Mouse (Mus musculus): Measurements from ENCODE around the gene Lefty2.

GRCm38 (mm10) chr1:180875126-180875525, 17.8 kb upstream of the Lefty2 start:
- TF ChIP-seq POLR2A (IDR thresholded peaks at IDR 0.05; ENCODE audit: insufficient read depth, low read depth, low read length) (no peak), CTCF (IDR thresholded peaks at IDR 0.05; ENCODE audit: insufficient read depth, low read depth, low read length) (no peak)

Measured in olfactory bulb, adult 2 months (tissue).